Mouse (Mus musculus): Measurements from ENCODE around the gene Aoc3.
"Not testable (repeated sequence)": the region's sequence is repeated elsewhere in the genome, so short reads cannot be mapped to it uniquely, and the experiment has no call there.

Aoc3 gene

DNA sequence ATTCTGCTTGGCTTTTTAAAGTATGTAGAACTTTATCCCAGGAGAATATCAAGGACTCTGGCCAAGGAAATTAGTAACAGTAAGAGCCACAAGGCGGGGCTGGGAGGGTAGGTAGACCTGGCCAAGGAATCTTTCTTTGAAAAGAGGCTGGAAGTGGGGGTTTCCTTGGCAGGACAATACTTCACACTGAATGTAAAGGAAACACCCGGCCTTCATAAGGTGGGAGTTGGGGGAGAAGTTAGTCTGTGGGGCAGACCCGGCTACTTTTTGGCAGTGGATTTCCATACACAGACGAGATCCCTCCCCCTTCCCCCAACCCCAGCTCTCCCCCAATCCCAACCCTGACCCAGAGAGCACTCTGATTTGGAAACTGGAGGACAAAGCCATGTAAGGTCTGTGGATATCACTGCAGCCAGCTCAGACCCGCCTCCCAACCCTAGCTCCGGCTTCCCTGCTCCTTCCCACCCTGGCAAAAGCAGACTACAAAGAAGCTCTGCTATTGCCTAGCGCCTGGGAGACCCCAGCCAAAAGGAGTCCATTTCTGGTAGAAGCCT is at the start of gene Aoc3:
Gene Aoc3 (plus strand): TSS at position 235 of the 554 bp plus-strand sequence.
- in situ Hi-C loops (cut with MboI): no loop called here

GRCm38 (mm10) chr11:101280837-101281236 is 49.6 kb upstream of the Aoc3 start:
- in situ Hi-C loops (cut with MboI): no loop called here

DNA sequence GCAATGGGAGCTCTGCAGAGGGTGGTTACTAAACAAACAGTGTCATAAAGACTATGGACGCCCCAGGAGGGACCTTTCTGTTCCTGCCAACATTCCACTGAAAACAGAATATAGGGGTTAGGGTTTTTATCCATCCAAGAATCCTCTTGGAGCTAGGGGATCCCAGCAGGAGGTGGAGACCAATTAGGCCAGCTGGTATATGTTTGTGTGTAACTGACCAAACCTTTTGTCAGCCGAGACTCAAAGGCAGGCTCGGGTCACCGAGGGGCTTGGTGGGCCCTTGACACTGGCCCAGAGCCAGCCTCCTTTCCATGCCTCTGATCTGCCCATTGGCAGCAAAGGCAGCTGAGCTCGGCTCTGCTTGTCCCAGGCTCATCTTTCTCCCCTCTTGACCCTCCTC is 47.5 kb upstream of the Aoc3 start:
- in situ Hi-C loops (cut with MboI): no loop called here

DNA sequence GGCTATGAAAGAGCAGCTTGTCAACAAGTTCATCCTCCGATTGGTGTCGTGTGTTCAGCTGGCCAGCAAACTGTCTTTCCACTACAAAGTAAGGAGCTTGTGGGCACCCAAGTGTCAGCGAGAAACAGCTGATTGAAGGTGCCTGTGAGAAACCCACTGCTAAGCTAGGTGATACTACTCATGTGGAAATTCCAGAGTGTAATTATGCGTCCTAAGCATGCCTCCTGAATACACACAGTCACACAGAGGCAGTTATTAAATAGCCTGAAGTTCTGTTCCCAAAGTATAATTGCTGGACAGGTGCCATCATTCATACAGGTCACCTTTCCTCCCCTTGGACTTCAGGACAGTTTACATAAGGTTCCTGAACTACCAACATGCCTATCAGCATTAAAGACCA is 46.6 kb upstream of the Aoc3 start:
- in situ Hi-C loops (cut with MboI): no loop called here

DNA sequence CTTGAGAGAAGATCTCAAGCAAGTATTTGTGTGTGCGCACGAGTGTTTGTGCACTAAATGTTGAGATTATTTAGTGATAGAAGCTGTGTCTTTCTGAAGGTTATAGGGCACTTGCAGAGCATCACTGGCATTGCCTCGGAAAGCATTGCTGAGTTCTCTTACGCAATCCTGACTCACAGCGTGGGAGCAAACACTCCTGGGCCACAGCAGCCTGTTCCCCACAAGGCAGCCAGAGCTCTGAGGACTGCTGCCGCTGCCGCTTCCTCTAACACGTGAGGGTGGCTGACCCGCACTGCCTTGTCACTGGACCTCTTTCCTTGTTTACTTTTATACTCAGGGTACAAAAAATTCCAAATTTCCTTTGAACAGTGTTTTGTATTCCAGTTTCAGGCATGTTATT is 43.1 kb upstream of the Aoc3 start:
- in situ Hi-C loops (cut with MboI): no loop called here

GRCm38 (mm10) chr11:101291231-101291630 is 39.2 kb upstream of the Aoc3 start:
- in situ Hi-C loops (cut with MboI): no loop called here

GRCm38 (mm10) chr11:101295191-101295590 is 35.2 kb upstream of the Aoc3 start:
- in situ Hi-C loops (cut with MboI): no loop called here

DNA sequence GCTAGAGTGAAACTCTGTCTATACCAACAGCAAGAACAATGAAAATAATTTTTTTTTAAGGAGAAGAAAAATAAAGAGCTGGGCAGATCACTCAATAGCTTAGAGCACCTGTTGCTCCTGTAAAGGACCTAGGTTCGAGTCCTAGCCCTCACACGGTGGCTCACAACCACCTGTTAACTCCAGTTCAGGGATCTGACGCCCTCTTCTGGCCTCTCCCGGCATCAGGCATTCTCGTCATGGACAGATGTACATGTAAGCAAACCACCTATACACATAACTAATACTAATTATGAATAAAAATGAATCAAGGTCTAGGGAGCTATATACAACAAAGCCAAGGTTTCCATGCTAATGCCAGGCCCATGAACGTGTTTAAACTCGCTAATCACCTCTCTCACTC is 29.5 kb upstream of the Aoc3 start:
- in situ Hi-C loops (cut with MboI): no loop called here

- in situ Hi-C loops (cut with MboI): no loop called here
Measured at GRCm38 (mm10) chr11:101301299-101302003, 29.0 kb upstream of the Aoc3 start.

GRCm38 (mm10) chr11:101302004-101302798 is 28.2 kb upstream of the Aoc3 start, which contains the start of gene Becn1:
TSS of gene Becn1 (minus strand) at chr11:101302286.
- in situ Hi-C loops (cut with MboI): no loop called here

GRCm38 (mm10) chr11:101307744-101308143 is 22.7 kb upstream of the Aoc3 start:
- in situ Hi-C loops (cut with MboI): no loop called here

DNA sequence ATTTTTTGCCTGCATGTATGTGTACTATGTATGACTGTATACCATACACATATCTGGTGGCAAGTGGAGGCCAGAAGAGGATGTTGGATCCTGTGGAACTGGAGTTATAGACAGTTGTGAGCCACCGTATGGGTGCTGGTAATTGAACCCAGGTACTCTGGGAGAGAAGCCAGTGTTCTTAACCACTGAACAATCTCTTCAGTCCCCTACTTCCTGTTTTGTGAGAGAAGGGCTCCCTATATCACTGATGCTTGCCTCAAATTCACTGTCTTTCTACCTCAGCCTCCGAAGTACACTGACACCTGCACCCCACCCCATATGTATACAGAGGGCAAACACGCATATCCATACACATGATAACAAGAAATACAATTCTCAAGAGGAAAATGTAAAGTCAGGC is 19.3 kb upstream of the Aoc3 start:
- in situ Hi-C loops (cut with MboI): no loop called here

DNA sequence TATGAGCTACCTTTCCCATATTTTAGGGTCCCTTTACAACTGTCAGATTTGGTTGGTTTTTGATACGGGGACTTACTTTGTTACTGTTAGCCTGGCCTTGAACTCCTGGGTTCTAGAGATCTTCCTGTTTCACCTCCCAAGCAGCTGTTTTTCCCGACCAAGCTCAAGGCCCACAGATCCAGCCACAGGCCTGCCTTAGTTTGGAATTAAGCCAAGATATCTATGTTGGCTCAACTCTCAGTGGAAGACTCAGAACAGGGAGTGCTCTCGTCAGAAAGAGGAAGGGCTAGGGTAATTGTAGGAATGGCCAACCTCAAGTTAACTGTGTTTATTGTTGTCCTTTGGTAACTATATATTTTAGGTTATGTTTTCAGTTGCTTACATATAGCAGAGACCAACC is 18.3 kb upstream of the Aoc3 start:
- in situ Hi-C loops (cut with MboI): no loop called here

GRCm38 (mm10) chr11:101314567-101314966 is 15.8 kb upstream of the Aoc3 start:
- in situ Hi-C loops (cut with MboI): no loop called here

DNA sequence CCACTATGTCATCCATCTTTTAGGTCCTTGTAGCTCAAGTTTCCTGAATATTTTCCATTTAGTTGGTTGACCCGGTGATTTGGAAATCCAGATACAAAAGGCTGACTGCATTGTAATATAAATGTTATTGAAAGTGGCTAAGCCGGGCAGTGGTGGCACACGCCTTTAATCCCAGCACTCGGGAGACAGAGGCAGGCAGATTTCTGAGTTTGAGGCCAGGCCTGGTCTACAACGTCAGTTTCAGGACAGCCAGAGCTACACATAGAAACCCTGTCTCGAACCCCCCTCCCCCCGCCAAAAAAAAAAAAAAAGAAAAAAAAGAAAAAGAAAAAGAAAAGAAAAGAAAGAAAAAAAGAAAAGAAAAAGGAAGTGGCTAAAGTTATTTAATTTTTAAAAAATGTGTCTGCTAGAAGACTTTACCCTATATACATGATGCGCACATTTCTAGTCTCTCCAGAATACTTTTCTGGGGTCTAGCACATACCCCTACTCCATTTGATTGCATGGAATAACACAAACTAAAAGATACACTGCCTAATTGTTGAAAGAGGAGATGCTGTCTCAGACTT is 15.2 kb upstream of the Aoc3 start:
- in situ Hi-C loops (cut with MboI): no loop called here

DNA sequence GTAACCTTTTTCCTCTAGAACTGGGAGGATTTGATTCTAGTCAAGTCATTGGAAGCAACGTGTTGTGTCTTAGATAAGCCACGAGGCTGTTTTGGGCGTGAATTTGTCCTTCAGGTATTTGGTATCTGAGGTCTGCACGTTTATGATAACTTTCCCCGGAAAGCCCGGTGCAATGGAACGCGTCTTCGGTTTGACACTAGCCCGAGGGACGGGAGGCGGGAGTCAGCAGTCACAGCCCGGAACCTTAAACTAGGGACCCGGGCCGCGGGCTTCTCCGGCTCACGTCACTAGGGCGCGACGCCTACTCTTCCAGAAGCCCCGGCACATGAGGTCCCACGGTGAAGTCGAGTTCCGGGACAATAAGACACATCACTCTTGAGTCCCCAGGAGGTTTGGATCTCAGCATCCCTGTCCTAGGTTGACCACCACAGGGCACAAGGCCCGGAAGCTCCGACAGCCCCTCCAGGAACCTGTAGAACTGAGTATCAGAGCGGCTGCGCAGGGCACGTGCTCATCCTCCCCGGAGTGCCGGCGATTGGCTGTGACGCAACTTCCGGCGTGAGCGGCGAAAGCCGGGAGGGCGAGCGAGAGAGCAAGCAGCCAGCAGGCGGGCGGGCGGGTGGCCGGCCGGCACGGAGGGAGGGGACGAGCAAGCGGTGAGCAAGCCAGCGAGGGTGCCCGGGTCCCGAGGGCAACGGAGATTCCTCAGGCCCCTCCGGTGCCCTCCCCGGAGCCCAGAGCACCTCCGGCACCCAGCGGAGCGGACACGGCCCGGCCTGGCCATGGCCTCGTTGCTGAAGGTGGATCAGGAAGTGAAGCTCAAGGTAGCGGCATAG is 14.5 kb upstream of the Aoc3 start, which contains the start of gene Psme3:
Gene Psme3 (plus strand): TSS at position 549 of the 836 bp plus-strand sequence.
- in situ Hi-C loops (cut with MboI): no loop called here

DNA sequence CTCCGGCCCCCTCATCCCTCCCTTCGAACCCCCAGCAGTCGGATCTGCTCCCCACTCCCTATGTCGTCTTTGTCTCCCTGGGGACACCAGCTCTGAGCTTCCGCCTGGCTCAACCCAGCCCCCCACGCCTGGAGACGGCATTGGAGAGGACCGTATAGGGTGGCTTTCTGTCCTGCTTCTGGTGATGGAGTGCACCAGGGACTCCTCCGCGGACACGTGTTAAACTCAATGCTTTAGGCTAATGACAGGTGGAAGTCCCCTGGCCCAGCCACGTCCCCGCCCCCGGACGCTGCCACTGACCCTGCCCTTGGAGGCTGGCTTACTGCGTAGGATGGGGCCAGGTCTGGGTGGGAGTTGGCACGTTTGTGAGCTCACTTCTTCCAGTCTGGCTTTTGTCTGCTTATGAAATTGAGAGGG is 13.9 kb upstream of the Aoc3 start:
- in situ Hi-C loops (cut with MboI): no loop called here

DNA sequence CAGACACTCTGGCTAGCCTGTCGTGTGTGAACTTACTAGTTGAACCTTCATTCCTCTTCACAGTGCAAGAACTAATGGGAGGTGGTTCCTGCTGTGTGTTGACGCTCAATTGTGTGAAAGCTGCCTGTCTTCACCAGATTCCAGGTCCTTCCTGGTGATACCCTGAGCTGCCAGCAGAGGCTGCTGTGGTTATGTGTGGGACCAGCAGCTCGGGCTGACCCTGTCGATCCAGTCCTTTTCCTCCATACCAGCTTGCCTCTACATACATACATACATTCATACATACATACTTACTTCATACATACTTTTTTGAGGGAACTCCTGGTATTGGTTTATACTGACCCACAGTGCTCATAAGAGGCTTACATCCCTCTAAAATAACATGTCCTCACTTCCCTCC is 6.8 kb upstream of the Aoc3 start:
- in situ Hi-C loops (cut with MboI): no loop called here

DNA sequence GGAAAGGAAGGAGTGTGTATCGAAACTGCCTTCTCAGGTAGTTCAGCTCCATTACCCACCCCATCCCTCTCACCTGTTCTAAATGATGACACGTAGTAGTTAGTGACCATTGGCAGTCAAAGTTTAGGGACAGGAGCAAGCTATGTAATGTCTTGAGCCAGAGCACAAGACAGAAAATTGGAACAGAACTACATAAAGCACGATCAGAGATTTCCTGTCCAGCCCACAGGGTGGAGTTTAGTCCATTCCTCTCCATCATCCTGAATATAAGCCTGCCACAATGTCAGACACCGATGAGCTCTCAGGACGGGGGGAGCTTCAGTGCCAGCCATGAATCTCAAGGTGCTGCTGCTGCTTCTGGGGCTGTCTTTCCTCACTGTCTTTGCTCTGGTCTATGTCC is 5.6 kb upstream of the Aoc3 start, which contains the start of gene Aoc2:
Gene Aoc2 (plus strand): TSS at position 301 of the 400 bp plus-strand sequence.
- in situ Hi-C loops (cut with MboI): no loop called here

DNA sequence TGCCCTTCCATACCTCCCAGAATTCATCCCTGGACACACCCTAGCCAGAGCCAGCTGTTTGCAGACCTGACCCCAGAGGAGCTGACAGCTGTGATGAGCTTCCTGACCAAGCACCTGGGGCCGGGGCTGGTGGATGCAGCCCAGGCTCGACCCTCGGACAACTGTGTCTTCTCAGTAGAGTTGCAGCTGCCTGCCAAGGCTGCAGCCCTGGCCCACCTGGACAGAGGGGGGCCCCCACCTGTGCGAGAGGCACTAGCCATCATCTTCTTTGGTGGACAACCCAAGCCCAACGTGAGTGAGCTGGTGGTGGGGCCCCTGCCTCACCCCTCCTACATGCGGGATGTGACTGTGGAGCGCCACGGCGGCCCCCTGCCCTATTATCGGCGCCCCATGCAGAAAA is 5.2 kb upstream of the Aoc3 start:
- in situ Hi-C loops (cut with MboI): not testable (repeated sequence)

DNA sequence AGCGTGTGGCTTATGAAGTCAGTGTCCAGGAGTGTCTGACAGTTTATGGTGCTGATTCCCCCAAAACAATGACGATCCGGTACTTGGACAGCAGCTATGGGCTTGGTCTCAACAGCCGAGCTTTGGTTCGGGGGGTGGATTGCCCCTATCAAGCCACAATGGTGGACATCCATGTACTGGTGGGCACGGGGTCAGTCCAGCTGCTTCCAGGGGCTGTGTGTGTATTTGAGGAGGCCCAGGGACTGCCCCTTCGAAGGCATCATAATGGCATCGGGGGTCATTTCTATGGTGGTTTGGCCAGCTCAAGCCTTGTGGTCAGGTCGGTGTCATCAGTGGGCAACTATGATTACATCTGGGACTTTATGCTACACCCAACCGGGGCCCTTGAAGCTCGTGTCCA is 4.3 kb upstream of the Aoc3 start:
- in situ Hi-C loops (cut with MboI): no loop called here

GRCm38 (mm10) chr11:101327311-101327710 is 3.1 kb upstream of the Aoc3 start:
- in situ Hi-C loops (cut with MboI): no loop called here
